Mouse (Mus musculus): ENCODE data around the gene Tpm1. TPM values are rescaled to one million over a fixed set of nuclear protein-coding genes. Genes with fewer than 3 reads are reported as not detected.

Gene Tpm1
- 10 to 100 TPM; 38.6 to 54.0 TPM for polyA plus RNA-seq (2017; shearing (Covaris generic))

DNA sequence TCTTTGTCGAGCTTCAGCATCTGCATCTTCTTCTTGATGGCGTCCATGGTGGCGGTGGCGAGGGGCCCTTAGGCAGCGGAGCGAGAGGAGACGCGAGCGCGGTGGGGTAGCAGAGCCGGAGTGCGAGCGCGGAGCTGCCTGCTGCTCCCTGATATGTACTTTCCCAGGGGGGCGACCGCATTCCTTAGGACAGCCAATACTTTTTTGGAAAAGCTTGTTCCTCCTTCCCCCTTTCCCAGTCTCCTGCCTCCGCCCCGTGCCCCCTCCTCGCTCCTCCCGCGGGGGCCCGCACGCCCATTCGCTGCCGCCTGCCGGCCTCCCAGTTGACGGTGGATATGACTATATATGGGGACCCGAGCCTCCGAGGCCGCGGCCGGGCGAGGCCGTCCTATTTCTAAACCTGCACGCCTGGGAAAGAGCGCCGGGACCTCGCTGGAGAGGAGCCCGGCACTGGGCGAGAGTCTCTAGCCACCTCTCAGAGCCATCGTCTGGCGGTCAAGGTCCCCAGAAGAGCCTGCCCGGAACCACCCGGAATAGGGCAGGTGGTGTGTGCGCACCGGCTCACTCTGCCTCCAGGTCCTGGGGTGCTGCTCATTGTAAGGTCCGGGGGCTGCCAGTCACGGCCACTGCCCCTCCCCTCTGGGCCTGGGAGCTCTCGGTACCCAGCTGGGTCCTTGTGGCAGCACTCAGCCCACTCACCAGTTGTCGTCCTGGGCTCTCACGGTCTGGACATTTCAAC, at the start of gene Tpm1:
TSS of gene Tpm1 (minus strand) at position 321 of the 739 bp plus-strand sequence.

DNA sequence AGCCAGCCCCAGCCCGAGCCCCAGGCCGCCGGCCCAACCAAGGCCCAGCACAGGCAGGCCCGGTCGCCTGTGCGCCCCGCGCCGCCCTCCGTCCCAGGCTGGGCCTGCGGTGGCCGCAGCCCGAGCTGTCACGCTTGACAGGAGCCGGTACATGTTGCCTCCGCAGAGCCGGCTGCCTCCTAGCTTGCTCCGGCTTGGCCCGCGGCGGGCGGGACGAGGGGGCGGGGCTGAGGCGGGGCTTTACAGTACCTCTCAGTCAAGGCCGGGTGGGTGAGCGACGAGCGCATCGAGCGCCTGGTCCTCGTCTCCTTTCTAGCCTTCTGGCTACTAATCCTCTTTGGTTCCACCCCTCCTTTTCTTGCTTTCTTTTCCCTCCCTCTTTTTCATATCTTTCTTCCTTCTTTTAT, 74.0 kb downstream of the Tpm1 start, which contains the start of gene Lactb:
TSS of gene Lactb (minus strand) at position 246 of the 407 bp plus-strand sequence.

Other genes with a start within 250 kb of the Tpm1 start
- under 1 TPM; 0.31 to 0.93 TPM for gene Aph1c, start 214.7 kb downstream of the Tpm1 start, polyA plus RNA-seq (2017; shearing (Covaris generic))
- gene Rab8b, start 129.7 kb downstream of the Tpm1 start, polyA plus RNA-seq (2017; shearing (Covaris generic)), result 100 to 1,000 TPM; 143 to 151 TPM
- gene Rps27l, start 103.3 kb downstream of the Tpm1 start, polyA plus RNA-seq (2017; shearing (Covaris generic)), result 100 to 1,000 TPM; 111 to 172 TPM
- 10 to 100 TPM; 22.3 to 29.6 TPM for gene Lactb, start 73.9 kb downstream of the Tpm1 start, polyA plus RNA-seq (2017; shearing (Covaris generic))